Mouse (Mus musculus) hematopoietic stem cell, adult 5-6 weeks (primary cell): ENCODE results near the gene Sypl. TPM values are rescaled to one million over a fixed set of nuclear protein-coding genes. Genes with fewer than 3 reads are reported as not detected.

ENCODE experiments used
- ATAC-seq, 2 experiments: fragments of 125-278 bp in 1 of 2; replicated peaks in 1 of 2; 2 replicates each; pipeline ENCODE4 v1.8.0; 2016 to 2017; ENCODE audit warnings: inconsistent platforms in 2 of 2, mild to moderate bottlenecking in 2 of 2, moderate number of reproducible peaks in 2 of 2, low read depth in 1 of 2, moderate TSS enrichment in 1 of 2; ENCODE audit not compliant: low FRiP score in 2 of 2, poor library complexity in 2 of 2, severe bottlenecking in 2 of 2, insufficient read depth in 1 of 2, low TSS enrichment in 1 of 2
- total RNA-seq: library from RNA; stranded (forward); fragments of 172-1452, 232-1000 nt; gene quantifications from 2 replicates; pipeline ENCODE4 v1.2.3, GENCODE M21; 2017

The Sypl gene
- total RNA-seq, 1 experiment from 2014 or later: 83.2 TPM

DNA sequence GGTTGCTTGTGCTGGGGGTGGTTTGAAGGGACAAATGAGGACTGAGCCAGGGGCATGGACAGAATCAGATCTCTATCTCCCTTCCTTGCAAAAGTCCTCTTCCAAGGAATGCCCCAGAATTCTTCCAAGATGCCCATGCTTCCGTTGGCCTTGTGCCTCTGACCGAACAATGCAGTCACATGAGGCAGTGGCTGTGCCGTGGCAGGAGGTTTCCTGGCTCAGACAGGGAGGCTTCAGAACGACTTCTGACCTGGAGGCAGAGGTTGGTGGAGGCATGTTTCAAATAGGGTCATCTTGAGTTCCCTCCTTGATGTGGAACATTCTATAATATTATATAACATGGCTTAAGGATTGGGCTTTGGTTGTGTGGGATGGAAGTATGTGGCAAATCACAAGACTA is 64.9 kb downstream of the Sypl start:
- ATAC-seq: no peak

DNA sequence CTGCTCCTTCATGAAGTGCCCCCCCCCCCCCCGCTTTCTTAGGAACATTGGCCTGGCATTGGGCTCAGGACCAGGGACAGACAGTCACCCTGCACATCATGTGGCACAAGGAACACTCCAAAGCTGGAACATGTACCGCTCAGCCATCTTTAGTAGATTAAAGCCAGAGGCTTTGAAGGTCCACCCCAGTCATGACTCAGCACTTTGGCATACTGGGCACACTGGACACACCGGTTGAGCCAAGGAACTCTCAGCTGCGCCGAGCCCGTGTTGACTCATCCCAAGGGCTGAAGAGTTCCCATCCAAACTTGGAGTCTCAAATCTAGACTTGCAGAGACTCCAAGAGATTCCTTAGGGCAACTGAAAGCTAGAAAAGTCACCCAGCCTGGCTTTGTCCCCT is 66.3 kb downstream of the Sypl start:
- no peak for ATAC-seq

DNA sequence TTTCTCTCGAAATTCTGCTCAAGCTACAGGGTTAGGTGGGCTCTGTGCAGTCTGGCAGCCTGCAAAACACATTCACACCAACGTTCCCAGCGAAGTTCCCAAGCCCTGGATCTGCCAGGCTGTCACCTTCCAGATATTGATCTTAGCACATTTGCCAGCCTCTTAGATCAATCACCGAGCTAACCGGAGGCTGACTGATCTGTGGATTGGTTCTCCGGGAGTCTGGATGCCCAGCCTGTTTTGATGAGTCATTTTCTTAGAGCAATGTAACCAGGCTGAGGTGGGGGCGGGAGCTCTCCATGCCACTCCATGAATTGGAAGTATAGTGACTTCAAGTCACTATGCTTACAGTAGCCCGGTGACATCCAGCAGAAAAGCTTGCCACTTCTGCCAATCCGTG is 67.4 kb downstream of the Sypl start:
- ATAC-seq: no peak

DNA sequence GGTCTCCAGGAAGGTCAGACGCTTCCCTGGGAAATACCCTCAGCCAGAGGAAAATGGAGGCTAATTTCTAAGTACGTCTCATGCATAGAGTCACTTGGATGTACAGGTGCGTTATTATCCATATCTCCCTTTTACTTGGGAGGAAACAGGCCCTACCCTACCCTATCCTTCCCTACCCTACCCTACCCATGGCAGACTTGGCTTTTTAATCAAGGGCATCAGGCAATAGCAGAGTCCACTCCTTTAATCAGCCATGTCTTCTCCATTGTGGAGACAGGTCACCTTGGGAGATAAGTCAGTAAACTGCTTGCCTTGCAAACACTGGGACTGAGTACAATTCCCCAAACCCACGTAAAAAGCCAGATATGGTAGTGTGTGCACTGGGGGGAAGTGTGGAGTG is 68.1 kb downstream of the Sypl start:
- no peak for ATAC-seq

DNA sequence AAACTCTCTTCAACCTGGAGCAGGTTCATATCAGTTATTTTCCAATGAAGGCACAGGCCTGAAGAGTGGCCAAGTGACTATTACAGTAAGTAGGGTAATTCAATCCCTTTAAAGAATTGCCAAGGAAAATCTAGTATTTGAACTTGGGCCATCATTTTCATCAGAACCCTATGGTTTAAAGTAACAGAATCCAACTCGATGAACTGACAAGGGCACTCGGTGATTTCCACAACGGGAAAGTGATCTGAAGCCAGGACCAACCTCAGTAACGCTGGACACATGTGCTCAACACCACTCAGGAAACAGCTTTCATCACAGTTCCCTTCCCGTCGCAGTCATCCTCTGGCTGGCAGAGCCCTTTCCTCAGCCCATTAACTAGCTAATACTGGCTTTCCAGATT is 70.8 kb downstream of the Sypl start:
- no peak for ATAC-seq

DNA sequence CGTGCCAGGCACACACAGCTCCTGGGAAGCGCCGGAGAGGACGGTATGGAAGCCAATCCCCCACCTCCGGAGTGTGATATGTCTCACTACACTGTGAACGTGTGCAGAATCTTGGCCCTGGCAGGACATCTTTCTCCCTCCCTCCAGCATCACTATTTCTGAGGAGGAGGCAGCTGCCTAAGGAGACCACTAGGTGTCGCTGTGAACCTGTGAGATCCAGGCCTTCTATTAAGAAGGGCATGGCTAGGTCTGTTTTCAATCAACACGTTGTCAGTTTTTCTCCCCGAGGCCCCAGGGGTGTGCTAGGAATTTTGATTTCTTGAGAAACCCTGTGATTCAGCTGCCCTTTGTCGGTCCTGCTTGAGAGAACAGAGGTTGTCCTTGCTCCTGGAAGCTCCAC is 73.4 kb downstream of the Sypl start:
- ATAC-seq: peak; percentile 80 to 82

DNA sequence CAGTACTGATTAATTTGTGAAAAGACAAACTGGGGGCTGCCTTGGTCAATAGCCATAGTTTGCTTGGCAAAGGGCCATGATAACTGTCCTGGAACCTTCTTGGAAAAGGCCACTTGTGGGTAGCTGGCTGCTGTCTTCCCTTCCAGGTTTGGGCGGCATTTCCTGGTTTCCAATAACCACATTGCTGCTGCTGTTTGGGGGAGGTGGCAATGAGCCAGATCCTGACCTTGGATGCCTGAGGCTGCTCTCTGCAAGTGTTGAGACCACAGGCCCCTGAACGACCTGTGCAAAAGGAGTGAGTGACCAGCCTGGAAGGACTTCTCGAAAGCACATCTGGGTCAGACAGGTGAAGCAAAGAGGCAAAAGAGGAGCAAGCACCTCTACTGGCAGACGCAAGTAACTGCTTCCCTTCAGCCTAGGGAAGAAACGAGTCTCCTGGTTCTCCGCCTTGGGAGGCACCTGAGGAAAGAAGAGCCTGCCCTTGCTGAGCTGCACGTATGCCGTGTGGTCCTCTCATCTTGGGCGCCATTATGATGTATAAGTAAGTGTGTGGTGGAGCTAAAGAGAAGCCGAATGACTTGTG is 74.5 kb downstream of the Sypl start:
- no peak for ATAC-seq

DNA sequence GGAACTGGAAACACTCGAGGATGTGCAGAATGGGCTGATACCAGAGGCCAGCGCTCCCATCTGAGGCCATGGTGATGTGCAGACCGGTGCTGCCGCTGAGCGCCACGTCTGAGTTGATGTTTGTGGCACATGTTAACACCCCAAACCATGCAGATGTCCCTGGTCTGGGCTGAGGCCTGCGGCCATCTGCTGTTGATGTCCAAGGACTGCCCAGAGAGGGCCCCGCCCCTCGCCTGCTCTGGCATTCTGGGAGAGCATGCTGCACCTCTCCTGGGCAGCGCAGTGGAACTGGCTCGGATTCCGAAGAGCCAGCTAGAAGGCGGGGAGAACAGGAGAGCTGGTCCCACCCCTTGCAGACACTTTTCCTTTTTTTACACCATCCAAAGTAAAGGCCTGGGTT is 75.0 kb downstream of the Sypl start:
- no peak for ATAC-seq

Other genes starting within 250 kb of the Sypl start
- gene Nampt, start 134.3 kb upstream of the Sypl start, total RNA-seq: 55.9 and 70.5 TPM in 2 replicates
- not detected in 2 replicates for gene Cdhr3, start 139.0 kb downstream of the Sypl start, total RNA-seq
- gene Atxn7l1, start 193.8 kb downstream of the Sypl start, total RNA-seq: 29.1 and 58.7 TPM in 2 replicates